Mouse (Mus musculus) MEL (cell line): ENCODE results near the gene Eef2k. TPM values are rescaled to one million over a fixed set of nuclear protein-coding genes. Genes with fewer than 3 reads are reported as not detected.

Experiments used
- DNase-seq: peaks from one replicate; pipeline ENCODE4 v3.0.0; 2011; ENCODE audit warnings: low read depth, low spot score
- H3K27ac ChIP-seq: 2 replicates; pipeline ENCODE4 v1.5.1; 2012; ENCODE audit warnings: low read depth, mild to moderate bottlenecking, control low read depth, low read length, moderate library complexity; ENCODE audit not compliant: control insufficient read depth
- H3K27me3 ChIP-seq, 2 experiments: fragments of 150-350 bp in 1 of 2; sonication (generic) in 1 of 2; 2 replicates each; pipeline ENCODE4 v1.6.1; 2012; ENCODE audit warnings: low read length in 2 of 2, mild to moderate bottlenecking in 2 of 2, improper control_type of control experiment in 1 of 2, moderate library complexity in 1 of 2; ENCODE audit not compliant: insufficient read depth in 2 of 2, control insufficient read depth in 1 of 2
- H3K36me3 ChIP-seq, 2 experiments: 2 replicates each; pipeline ENCODE4 v1.6.1; 2012 to 2014; ENCODE audit warnings: low read length in 2 of 2, improper control_type of control experiment in 1 of 2, inconsistent platforms in 1 of 2, mild to moderate bottlenecking in 1 of 2; ENCODE audit not compliant: insufficient read depth in 2 of 2, control insufficient read depth in 1 of 2
- H3K4me1 ChIP-seq, 2 experiments: fragments of 150-350 bp in 1 of 2; sonication (generic) in 1 of 2; 2 replicates each; pipeline ENCODE4 v1.6.1; 2012; ENCODE audit warnings: low read length in 2 of 2, improper control_type of control experiment in 1 of 2, mild to moderate bottlenecking in 1 of 2; ENCODE audit not compliant: insufficient read depth in 2 of 2, control insufficient read depth in 1 of 2
- H3K4me3 ChIP-seq, 2 experiments: fragments of 150-350 bp in 1 of 2; sonication (generic) in 1 of 2; 2 replicates each; pipeline ENCODE4 v1.5.1; 2012; ENCODE audit warnings: low read depth in 2 of 2, low read length in 2 of 2, mild to moderate bottlenecking in 2 of 2, moderate library complexity in 2 of 2, control low read depth in 1 of 2, improper control_type of control experiment in 1 of 2; ENCODE audit not compliant: control insufficient read depth in 1 of 2, insufficient read depth in 1 of 2
- H3K79me2 ChIP-seq: 2 replicates; pipeline ENCODE4 v1.6.1; 2012; ENCODE audit warnings: mild to moderate bottlenecking, low read length, moderate library complexity; ENCODE audit not compliant: control insufficient read depth, poor library complexity, insufficient read depth
- H3K9ac ChIP-seq: 2 replicates; pipeline ENCODE4 v1.6.1; 2012; ENCODE audit warnings: low read depth, mild to moderate bottlenecking, control low read depth, low read length, moderate library complexity; ENCODE audit not compliant: control insufficient read depth, poor library complexity, severe bottlenecking
- H3K9me3 ChIP-seq: fragments of 150-350 bp; sonication (generic); replicated peaks from 2 replicates; pipeline ENCODE4 v1.6.1; 2012; ENCODE audit warnings: mild to moderate bottlenecking, low read length, improper control_type of control experiment, moderate library complexity; ENCODE audit not compliant: insufficient read depth
- CHD1 ChIP-seq: IDR thresholded peaks from 2 replicates; pipeline ENCODE4 v1.6.1; 2012; ENCODE audit warnings: low read depth, mild to moderate bottlenecking, inconsistent platforms, low read length, improper control_type of control experiment
- GATA1 ChIP-seq: IDR thresholded peaks from 2 replicates; pipeline ENCODE4 v1.6.1; 2011; ENCODE audit warnings: low read depth, low read length, improper control_type of control experiment
- HCFC1 ChIP-seq: IDR thresholded peaks from 2 replicates; pipeline ENCODE4 v1.6.1; 2012; ENCODE audit warnings: low read depth, mild to moderate bottlenecking, inconsistent platforms, low read length, improper control_type of control experiment, moderate library complexity
- KAT2A ChIP-seq: conservative IDR thresholded peaks from 2 replicates; pipeline ENCODE4 v1.6.1; 2012; ENCODE audit warnings: low read depth, low read length, improper control_type of control experiment, inconsistent platforms
- MAX ChIP-seq: IDR thresholded peaks from 2 replicates; pipeline ENCODE4 v1.6.1; 2011; ENCODE audit warnings: low read length, improper control_type of control experiment
- MAZ ChIP-seq: IDR thresholded peaks from 2 replicates; pipeline ENCODE4 v1.6.1; 2012; ENCODE audit warnings: low read depth, mild to moderate bottlenecking, inconsistent platforms, low read length, improper control_type of control experiment
- MXI1 ChIP-seq: IDR thresholded peaks from 2 replicates; pipeline ENCODE4 v1.6.1; 2011; ENCODE audit warnings: mild to moderate bottlenecking, low read depth, low read length, improper control_type of control experiment
- MYB ChIP-seq: IDR thresholded peaks from 2 replicates; pipeline ENCODE4 v1.6.1; 2011; ENCODE audit warnings: mild to moderate bottlenecking, low read depth, low read length, improper control_type of control experiment
- MYC ChIP-seq: IDR thresholded peaks from 2 replicates; pipeline ENCODE4 v1.6.1; 2011; ENCODE audit warnings: low read depth, mild to moderate bottlenecking, low read length, improper control_type of control experiment, moderate library complexity
- NELFE ChIP-seq: IDR thresholded peaks from 2 replicates; pipeline ENCODE4 v1.6.1; 2011; ENCODE audit warnings: low read depth, low read length, improper control_type of control experiment
- NRF1 ChIP-seq: IDR thresholded peaks from 2 replicates; pipeline ENCODE4 v1.6.1; 2014; ENCODE audit warnings: low read depth, mild to moderate bottlenecking, inconsistent platforms, low read length, improper control_type of control experiment, moderate library complexity; ENCODE audit not compliant: poor library complexity, insufficient read depth, severe bottlenecking
- POLR2A ChIP-seq, 2 experiments: IDR thresholded peaks; 2 replicates each; pipeline ENCODE4 v1.6.1; 2011 to 2012; ENCODE audit warnings: low read length in 2 of 2, mild to moderate bottlenecking in 2 of 2, control low read depth in 1 of 2, improper control_type of control experiment in 1 of 2, low read depth in 1 of 2, moderate library complexity in 1 of 2; ENCODE audit not compliant: control insufficient read depth in 1 of 2, insufficient read depth in 1 of 2, poor library complexity in 1 of 2
- POLR2AphosphoS5 ChIP-seq: IDR thresholded peaks from 2 replicates; pipeline ENCODE4 v1.6.1; 2012; ENCODE audit warnings: low read depth, borderline replicate concordance, mild to moderate bottlenecking, inconsistent platforms, low read length, moderate library complexity, mixed read lengths
- RAD21 ChIP-seq: IDR thresholded peaks from 2 replicates; pipeline ENCODE4 v1.6.1; 2011; ENCODE audit warnings: mild to moderate bottlenecking, low read depth, low read length, improper control_type of control experiment
- RCOR1 ChIP-seq: IDR thresholded peaks from 2 replicates; pipeline ENCODE4 v1.6.1; 2012; ENCODE audit warnings: low read depth, mild to moderate bottlenecking, inconsistent platforms, low read length, improper control_type of control experiment
- SMC3 ChIP-seq: IDR thresholded peaks from 2 replicates; pipeline ENCODE4 v1.6.1; 2011; ENCODE audit warnings: low read depth, low read length, improper control_type of control experiment
- TAL1 ChIP-seq: IDR thresholded peaks from 2 replicates; pipeline ENCODE4 v1.6.1; 2012; ENCODE audit warnings: mild to moderate bottlenecking, inconsistent platforms, low read length, moderate library complexity, mixed read lengths
- TBP ChIP-seq: IDR thresholded peaks from 2 replicates; pipeline ENCODE4 v1.8.0; 2011; ENCODE audit warnings: low read depth, low read length, improper control_type of control experiment
- TCF12 ChIP-seq: IDR thresholded peaks from 2 replicates; pipeline ENCODE4 v1.6.1; 2014; ENCODE audit warnings: low read depth, mild to moderate bottlenecking, inconsistent platforms, low read length, improper control_type of control experiment, moderate library complexity
- UBTF ChIP-seq: IDR thresholded peaks from 2 replicates; pipeline ENCODE4 v1.6.1; 2012; ENCODE audit warnings: low read depth, mild to moderate bottlenecking, inconsistent platforms, low read length, improper control_type of control experiment, moderate library complexity, borderline replicate concordance; ENCODE audit not compliant: insufficient read depth
- USF2 ChIP-seq, 2 experiments: IDR thresholded peaks; 2 replicates each; pipeline ENCODE4 v1.6.1; 2011 to 2012; ENCODE audit warnings: improper control_type of control experiment in 2 of 2, low read length in 2 of 2, borderline replicate concordance in 1 of 2, inconsistent platforms in 1 of 2, low read depth in 1 of 2, mild to moderate bottlenecking in 1 of 2; ENCODE audit not compliant: insufficient read depth in 1 of 2
- polyA plus RNA-seq, 2 experiments: library from polyadenylated mRNA; stranded (reverse) in 1 of 2; unstranded in 1 of 2; fragments of >175 nt in 1 of 2; fragments of >200 nt in 1 of 2; gene quantifications; 2 replicates each; pipeline versions ENCODE4 v1.2.1 to v1.2.4; 2012; ENCODE audit warnings: low replicate concordance in 2 of 2, low read depth in 1 of 2; ENCODE audit not compliant: insufficient read length in 2 of 2, insufficient read depth in 1 of 2, missing spikeins in 1 of 2
- total RNA-seq: library from RNA; depleted of rRNA; stranded (reverse); fragments of 300-350 nt; gene quantifications from 2 replicates; pipeline ENCODE4 v1.2.3, GENCODE M21; 2012

Eef2k gene
- total and polyA plus RNA-seq, 3 experiments, result 56.2 to 69.2 TPM; not detected in 1

DNA sequence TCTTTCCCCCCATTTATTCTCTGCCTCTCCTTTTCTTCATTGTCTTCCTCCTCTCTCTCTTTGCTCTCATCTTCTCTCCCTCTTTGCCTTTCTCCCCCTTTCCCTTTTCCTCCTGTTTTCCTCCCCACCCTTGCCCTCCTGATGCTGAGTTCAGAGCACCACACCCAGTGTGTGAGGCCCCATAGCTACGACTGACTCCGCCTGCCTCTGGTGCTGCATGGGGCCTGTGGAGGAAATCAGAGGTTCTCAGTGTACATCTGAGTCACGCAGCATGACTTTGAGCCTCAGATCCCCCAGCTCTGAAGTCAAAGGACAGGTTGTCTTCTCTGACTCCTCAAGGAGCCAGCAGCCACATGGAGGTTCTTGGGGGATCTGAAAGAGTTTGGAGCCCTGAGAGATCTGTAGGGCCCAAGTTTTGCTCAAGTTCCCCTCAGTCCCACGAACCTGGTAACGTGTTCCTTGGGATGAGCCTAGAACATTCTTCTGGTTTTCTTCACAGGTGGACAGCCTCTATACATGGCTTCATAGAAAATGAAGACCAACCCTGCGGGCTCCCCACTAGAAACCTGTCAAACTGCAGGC lies 30.7 kb upstream of the Eef2k start, which contains the start of gene Gm5737:
Gene Gm5737, plus strand, starts transcription at position 532 of the 582 bp plus-strand sequence.
- Histone ChIP-seq H3K9ac (no peak within 1 kb of the TSS), H3K27me3 (peaks cover 0 to 1% of the 10 kb centered on the region in 2 experiments; a peak in 1 of 4 replicates)

GRCm38 (mm10) chr7:120817552-120817951 lies 25.1 kb upstream of the Eef2k start:
- Histone ChIP-seq H3K4me3 (no peak overlapping the region), H3K9me3 (no peaks in the 10 kb centered on the region), H3K27ac (no peak overlapping the region), H3K79me2 (no peaks in the 10 kb centered on the region), H3K36me3 (no peaks in the 10 kb centered on the region), H3K27me3 (peaks cover 0 to 4% of the 10 kb centered on the region in 2 experiments; a peak in 2 of 4 replicates), H3K9ac (no peak overlapping the region), H3K4me1 (no peaks in the 10 kb centered on the region)
- TF ChIP-seq SMC3 (no peak), RCOR1 (no peak), MYC (no peak), POLR2AphosphoS5 (no peak), MAX (no peak), NRF1 (no peak), UBTF (no peak), NELFE (no peak), POLR2A (IDR thresholded peaks at IDR 0.05; ENCODE audit: control insufficient read depth in 1 of 2, insufficient read depth in 1 of 2, low read depth in 1 of 2, low read length in 2 of 2, poor library complexity in 1 of 2) (no peak), USF2 (IDR thresholded peaks at IDR 0.05; ENCODE audit: borderline replicate concordance in 1 of 2, insufficient read depth in 1 of 2, low read depth in 1 of 2, low read length in 2 of 2) (no peak), MXI1 (no peak), TBP (no peak), GATA1 (no peak), MYB (no peak)
- DNase-seq, result no peak

More for the DNA sequence above, 30.7 kb upstream of the Eef2k start, which contains the start of gene Gm5737:
- H3K4me1 ChIP-seq, result no peaks in the 10 kb centered on the region
- no peaks in the 10 kb centered on the region for H3K36me3 ChIP-seq
- no peak within 1 kb of the TSS for H3K4me3 ChIP-seq
- H3K9me3 ChIP-seq, result no peaks in the 10 kb centered on the region
- TF ChIP-seq HCFC1, result no peak
- TF ChIP-seq RAD21, result no peak
- TF ChIP-seq GATA1, result no peak
- no peak for TF ChIP-seq MYB
- TF ChIP-seq CHD1, result no peak
- no peak for TF ChIP-seq SMC3
- no peak for TF ChIP-seq TBP
- TF ChIP-seq MAZ, result no peak
- TF ChIP-seq UBTF, result no peak
- TF ChIP-seq POLR2A (IDR thresholded peaks at IDR 0.05; ENCODE audit: control insufficient read depth in 1 of 2, insufficient read depth in 1 of 2, low read depth in 1 of 2, low read length in 2 of 2, poor library complexity in 1 of 2), result no peak
- TF ChIP-seq TAL1, result no peak
- no peak for TF ChIP-seq NELFE
- TF ChIP-seq RCOR1, result no peak
- no peak for TF ChIP-seq TCF12
- TF ChIP-seq KAT2A, result no peak
- TF ChIP-seq, all 39 proteins: peak for 0
- no peak within 1 kb of the TSS for H3K27ac ChIP-seq
- DNase-seq, result no peak
- H3K79me2 ChIP-seq, result no peaks in the 10 kb centered on the region
